Comparison of ENCODE assay signal across 14 mouse cellular contexts in genomic region chr8:93940542-93941423, GRCm38 (mm10).
DNase-seq lines count a peak whose midpoint lies in the region; ATAC-seq and TF ChIP-seq lines count a peak whose summit lies in the region.
"Had no signal": no experiment of that assay in that cellular context is flagged by ENCODE, and none has a peak within 500 bp of the region (broad histone marks: within the 10 kb centered on the region; RNA-seq: fewer than 3 reads in every experiment).

No protein-coding gene starts in this region.

- H3K27me3 ChIP-seq in neural tube, embryonic 15.5 days (replicated peaks), result no peaks in the 10 kb centered on the region

- 75% methylated on average over 11 of the region's 11 CpGs for WGBS in neural tube, embryonic 15.5 days

- no peaks in the 10 kb centered on the region for H3K9me3 ChIP-seq in neural tube, embryonic 15.5 days (replicated peaks)
- H3K9me3 ChIP-seq: megakaryocyte, embryonic 14.5 days had no signal

- H3K36me3 ChIP-seq in neural tube, embryonic 15.5 days, result peaks cover 12% of the 10 kb centered on the region

- no peak for TF ChIP-seq CTCF in gastrocnemius, adult 2 months (IDR thresholded peaks at IDR 0.05)
- no peak for TF ChIP-seq CTCF in layer of hippocampus, adult 2 months (conservative IDR thresholded peaks at IDR 0.05)

- H3K4me1 ChIP-seq in neural tube, embryonic 15.5 days, result 0 out of 2 replicates have a peak, but pooled peaks cover 5% of the 10 kb centered on the region

- H3K4me3 ChIP-seq in gastrocnemius, adult 2 months, result no peak overlapping the region
- H3K4me3 ChIP-seq in layer of hippocampus, adult 2 months, result no peak overlapping the region
- no peak overlapping the region for H3K4me3 ChIP-seq in neural tube, embryonic 15.5 days (replicated peaks)
- H3K4me3 ChIP-seq: erythroblast, embryonic 14.5 days; megakaryocyte, embryonic 14.5 days had no signal

- peak overlapping the region; percentile 5; the same call in 1 of the 2 replicates for H3K27ac ChIP-seq in gastrocnemius, adult 2 months
- H3K27ac ChIP-seq in layer of hippocampus, adult 2 months, result peak overlapping the region; percentile 73
- 0 out of 2 replicates have a peak overlapping the region, but pooled peaks have one; percentile 5 for H3K27ac ChIP-seq in neural tube, embryonic 15.5 days (replicated peaks)
- H3K27ac ChIP-seq: liver, embryonic 14.5 days had no signal

- no peak overlapping the region for H3K9ac ChIP-seq in neural tube, embryonic 15.5 days (replicated peaks)
- H3K9ac ChIP-seq: liver, embryonic 14.5 days had no signal

- no peak for ATAC-seq in neural tube, embryonic 15.5 days (ENCODE audit: low FRiP score)
- ATAC-seq: intestine, embryonic 16.5 days had no signal

- DNase-seq in gastrocnemius, adult 2 months, result no peak
- DNase-seq in gastrocnemius, postnatal 14 days, result no peak
- no peak for DNase-seq in layer of hippocampus, adult 2 months (ENCODE audit: low spot score in 2 of 2)
- no peak for DNase-seq in layer of hippocampus, adult 9-10 months (ENCODE audit: low spot score)
- DNase-seq in neural tube, embryonic 10.5 days (ENCODE audit: extremely low spot score, low spot score), result no peak
- peak; percentile 64 for DNase-seq in telencephalon, adult 2 months (ENCODE audit: low read depth, low spot score)
- DNase-seq in retina, postnatal 1 day, result no peak
- DNase-seq: kidney, postnatal 10 days; thymus, postnatal 14 days had no signal

- no peak overlapping the region for H3K4me2 ChIP-seq in neural tube, embryonic 15.5 days

- intact Hi-C loops in gastrocnemius, adult 2 months (cut with DNase I), result no loop called here
- intact Hi-C loops in gastrocnemius, postnatal 14 days (cut with DNase I; ENCODE audit: low total_unique reads), result loop anchor here (5.0 kb wide), 1 partner anchor 273 kb away; no protein-coding TSS in a partner anchor

Comparison
In these comparisons a context has a peak if more than half of its experiments do, and no peak if none do; other contexts are left out.
1. H3K27ac ChIP-seq: peak in every context shown above with its lines; median percentile 73 in layer of hippocampus, adult 2 months; 5 in gastrocnemius, adult 2 months; 5 in neural tube, embryonic 15.5 days.